Mouse (Mus musculus): ENCODE results near the gene Ino80. TPM values are rescaled to one million over a fixed set of nuclear protein-coding genes. Genes with fewer than 3 reads are reported as not detected.
A peak's percentile ranks its signal among the peaks of the same experiment; 100 is the strongest.

The Ino80 gene
- polyA plus RNA-seq, 1 experiment: 12.9 TPM

GRCm38 (mm10) chr2:119359721-119360291 lies 117.7 kb downstream of the Ino80 start:
- Histone ChIP-seq H3K4me1 (ENCODE audit: control insufficient read depth, insufficient read depth, low read length) (peaks cover 17% of the 10 kb centered on the region), H3K27ac (ENCODE audit: insufficient read depth, low read depth, low read length) (no peak overlapping the region), H3K4me3 (ENCODE audit: insufficient read depth, low read length) (no peak overlapping the region)
- TF ChIP-seq POLR2A (IDR thresholded peaks at IDR 0.05; ENCODE audit: borderline replicate concordance, low read depth, low read length) (no peak), CTCF (IDR thresholded peaks at IDR 0.05; ENCODE audit: low read depth, low read length) (no peak)

DNA sequence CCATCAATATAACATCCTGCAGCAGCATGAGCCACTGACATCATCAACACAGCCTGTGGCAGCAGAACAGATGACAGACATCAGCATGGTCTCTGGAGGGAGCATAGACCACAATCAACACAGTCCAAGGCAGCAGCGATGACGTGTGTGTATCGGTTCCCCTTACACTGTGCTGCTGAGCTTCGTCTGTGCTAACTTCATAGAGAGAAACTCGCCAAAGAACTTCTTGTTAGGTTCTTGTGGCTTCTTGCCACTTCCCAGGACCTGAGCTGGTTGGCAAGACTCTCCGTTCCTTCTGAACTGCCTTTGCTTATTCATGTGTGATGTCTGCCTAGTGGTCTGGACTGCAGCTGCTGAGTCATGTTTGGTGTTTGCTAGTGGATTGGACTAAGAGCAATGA lies 119.2 kb downstream of the Ino80 start:
- Histone ChIP-seq H3K27ac (ENCODE audit: insufficient read depth, low read depth, low read length) (no peak overlapping the region), H3K4me1 (ENCODE audit: control insufficient read depth, insufficient read depth, low read length) (peaks cover 17% of the 10 kb centered on the region), H3K4me3 (ENCODE audit: insufficient read depth, low read length) (no peak overlapping the region)
- TF ChIP-seq POLR2A (IDR thresholded peaks at IDR 0.05; ENCODE audit: borderline replicate concordance, low read depth, low read length): no peak
- TF ChIP-seq CTCF (IDR thresholded peaks at IDR 0.05; ENCODE audit: low read depth, low read length): no peak

GRCm38 (mm10) chr2:119356805-119357204 lies 120.7 kb downstream of the Ino80 start:
- Histone ChIP-seq H3K4me1 (ENCODE audit: control insufficient read depth, insufficient read depth, low read length) (peaks cover 17% of the 10 kb centered on the region), H3K4me3 (ENCODE audit: insufficient read depth, low read length) (no peak overlapping the region), H3K27ac (ENCODE audit: insufficient read depth, low read depth, low read length) (no peak overlapping the region)
- TF ChIP-seq POLR2A (IDR thresholded peaks at IDR 0.05; ENCODE audit: borderline replicate concordance, low read depth, low read length): no peak
- TF ChIP-seq CTCF (IDR thresholded peaks at IDR 0.05; ENCODE audit: low read depth, low read length): no peak

DNA sequence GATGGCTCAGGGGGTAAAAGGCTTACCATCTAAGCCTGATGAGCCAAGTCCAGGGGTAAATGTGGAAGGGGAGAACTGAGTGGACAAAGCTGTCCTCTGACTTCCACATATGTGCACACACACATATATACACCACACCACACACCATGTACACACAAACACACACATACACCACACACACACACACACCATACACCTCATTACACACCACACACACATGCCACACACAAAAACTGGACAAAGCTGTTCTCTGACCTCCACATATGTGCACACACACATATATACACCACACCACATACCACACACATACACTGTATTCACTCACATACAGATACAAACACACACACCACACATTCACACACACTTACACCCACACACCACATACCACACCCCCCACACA lies 121.2 kb downstream of the Ino80 start:
- Histone ChIP-seq H3K4me3 (ENCODE audit: insufficient read depth, low read length) (no peak overlapping the region), H3K27ac (ENCODE audit: insufficient read depth, low read depth, low read length) (no peak overlapping the region), H3K4me1 (ENCODE audit: control insufficient read depth, insufficient read depth, low read length) (peaks cover 17% of the 10 kb centered on the region)
- TF ChIP-seq POLR2A (IDR thresholded peaks at IDR 0.05; ENCODE audit: borderline replicate concordance, low read depth, low read length): no peak
- no peak for TF ChIP-seq CTCF (IDR thresholded peaks at IDR 0.05; ENCODE audit: low read depth, low read length)

DNA sequence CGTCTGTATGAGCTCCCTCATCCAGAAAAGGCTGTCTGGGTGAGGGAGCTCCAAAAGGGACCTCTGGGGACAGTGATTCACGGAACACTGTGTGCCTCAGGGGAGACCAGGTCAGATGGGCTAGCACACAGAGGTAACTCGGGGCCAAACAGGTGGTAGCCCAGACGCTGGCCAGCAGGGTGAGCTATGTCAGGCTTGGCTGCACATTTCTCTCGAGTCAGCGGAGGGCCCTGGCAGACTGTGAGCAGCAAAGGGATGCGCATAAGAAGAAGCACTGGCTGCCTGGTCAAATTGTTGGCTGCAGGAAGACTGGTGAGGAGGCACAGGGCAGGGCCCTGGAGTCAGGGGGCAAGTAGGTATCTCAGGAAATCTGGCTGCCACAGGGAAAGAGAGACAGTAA lies 121.8 kb downstream of the Ino80 start:
- Histone ChIP-seq H3K27ac (ENCODE audit: insufficient read depth, low read depth, low read length) (no peak overlapping the region), H3K4me1 (ENCODE audit: control insufficient read depth, insufficient read depth, low read length) (peaks cover 14% of the 10 kb centered on the region), H3K4me3 (ENCODE audit: insufficient read depth, low read length) (no peak overlapping the region)
- TF ChIP-seq POLR2A (IDR thresholded peaks at IDR 0.05; ENCODE audit: borderline replicate concordance, low read depth, low read length): no peak
- TF ChIP-seq CTCF (IDR thresholded peaks at IDR 0.05; ENCODE audit: low read depth, low read length): no peak

- Histone ChIP-seq H3K4me1 (ENCODE audit: control insufficient read depth, insufficient read depth, low read length) (peaks cover 14% of the 10 kb centered on the region), H3K4me3 (ENCODE audit: insufficient read depth, low read length) (no peak overlapping the region), H3K27ac (ENCODE audit: insufficient read depth, low read depth, low read length) (no peak overlapping the region)
- TF ChIP-seq CTCF (IDR thresholded peaks at IDR 0.05; ENCODE audit: low read depth, low read length) (no peak), POLR2A (IDR thresholded peaks at IDR 0.05; ENCODE audit: borderline replicate concordance, low read depth, low read length) (no peak)
Observed at GRCm38 (mm10) chr2:119355089-119355488, 122.4 kb downstream of the Ino80 start.

DNA sequence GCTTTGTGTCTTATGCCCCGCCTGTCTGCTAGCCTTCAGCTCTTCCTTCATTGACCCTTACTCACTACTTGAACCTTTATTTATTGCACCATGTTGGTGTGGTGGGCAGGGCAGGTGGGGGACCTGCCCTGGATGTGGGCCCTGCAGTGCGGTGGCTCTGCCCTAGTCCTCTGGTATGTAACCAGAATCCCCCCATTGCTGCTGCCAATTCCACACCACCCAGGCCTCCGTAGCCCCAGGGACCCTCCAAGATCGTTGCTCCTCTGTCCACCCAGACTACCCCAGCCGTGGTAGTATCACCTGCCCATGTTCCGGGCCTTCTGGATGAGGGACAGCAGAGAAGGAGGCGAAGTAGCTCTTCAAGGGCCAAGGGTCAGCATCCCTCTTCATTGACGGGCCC lies 123.8 kb downstream of the Ino80 start:
- Histone ChIP-seq H3K27ac (ENCODE audit: insufficient read depth, low read depth, low read length) (no peak overlapping the region), H3K4me1 (ENCODE audit: control insufficient read depth, insufficient read depth, low read length) (peaks cover 8% of the 10 kb centered on the region), H3K4me3 (ENCODE audit: insufficient read depth, low read length) (no peak overlapping the region)
- no peak for TF ChIP-seq POLR2A (IDR thresholded peaks at IDR 0.05; ENCODE audit: borderline replicate concordance, low read depth, low read length)
- TF ChIP-seq CTCF (IDR thresholded peaks at IDR 0.05; ENCODE audit: low read depth, low read length): no peak

DNA sequence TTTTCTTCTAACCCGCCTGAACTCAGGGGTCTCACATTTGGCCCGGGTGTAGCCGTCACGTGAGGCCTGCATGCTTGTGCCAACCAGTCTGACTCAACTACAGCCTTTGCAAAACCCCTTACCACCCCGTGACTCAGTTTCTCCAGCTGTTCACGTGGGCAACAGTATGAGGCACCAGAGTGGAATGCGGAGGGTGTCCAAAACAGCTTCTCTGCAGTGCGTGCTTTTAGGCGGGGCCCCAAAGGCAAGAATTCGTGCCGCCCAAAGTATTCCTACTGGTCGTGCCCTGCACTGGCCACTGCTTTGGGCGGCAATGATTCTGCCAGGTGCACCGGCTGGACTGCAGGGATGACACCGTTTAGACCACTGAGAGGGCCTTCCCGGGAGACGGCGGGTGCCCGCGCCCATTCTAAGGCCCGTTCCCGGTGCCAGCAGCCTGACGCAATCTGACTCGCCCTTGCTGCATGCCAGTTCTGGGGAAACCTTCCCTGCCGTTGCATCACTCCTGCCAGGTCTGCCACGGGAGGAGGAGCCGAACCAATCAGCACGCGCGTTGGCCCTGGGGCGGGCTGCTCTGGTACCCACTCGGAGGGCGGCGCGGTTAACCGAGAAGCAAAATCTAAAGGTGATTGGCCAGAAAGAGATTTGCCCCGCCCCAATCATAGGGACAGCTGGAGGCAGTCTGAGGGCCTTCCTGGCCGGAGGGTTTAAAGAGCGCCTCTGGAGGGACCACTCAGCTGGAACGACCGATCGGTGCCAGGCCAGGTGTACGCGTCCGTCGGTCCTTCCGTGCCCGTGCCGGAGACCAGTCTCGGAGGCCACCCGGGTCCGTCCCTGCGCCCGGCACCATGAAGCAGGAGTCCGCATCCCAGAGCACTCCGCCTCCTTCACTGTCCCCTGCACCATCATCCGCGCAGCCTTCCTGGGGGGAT lies 126.7 kb downstream of the Ino80 start, which contains the start of gene Chac1:
Chac1 (plus strand) TSS at position 675 of the 932 bp plus-strand sequence.
- peaks cover 4% of the 10 kb centered on the region; the same call in 1 of the 2 replicates for H3K4me1 ChIP-seq (ENCODE audit: control insufficient read depth, insufficient read depth, low read length)
- no peak for TF ChIP-seq POLR2A (IDR thresholded peaks at IDR 0.05; ENCODE audit: borderline replicate concordance, low read depth, low read length)
- TF ChIP-seq CTCF (IDR thresholded peaks at IDR 0.05; ENCODE audit: low read depth, low read length): no peak
- H3K4me3 ChIP-seq (ENCODE audit: insufficient read depth, low read length): peak within 1 kb of the TSS; percentile 46
- no peak within 1 kb of the TSS for H3K27ac ChIP-seq (ENCODE audit: insufficient read depth, low read depth, low read length)

DNA sequence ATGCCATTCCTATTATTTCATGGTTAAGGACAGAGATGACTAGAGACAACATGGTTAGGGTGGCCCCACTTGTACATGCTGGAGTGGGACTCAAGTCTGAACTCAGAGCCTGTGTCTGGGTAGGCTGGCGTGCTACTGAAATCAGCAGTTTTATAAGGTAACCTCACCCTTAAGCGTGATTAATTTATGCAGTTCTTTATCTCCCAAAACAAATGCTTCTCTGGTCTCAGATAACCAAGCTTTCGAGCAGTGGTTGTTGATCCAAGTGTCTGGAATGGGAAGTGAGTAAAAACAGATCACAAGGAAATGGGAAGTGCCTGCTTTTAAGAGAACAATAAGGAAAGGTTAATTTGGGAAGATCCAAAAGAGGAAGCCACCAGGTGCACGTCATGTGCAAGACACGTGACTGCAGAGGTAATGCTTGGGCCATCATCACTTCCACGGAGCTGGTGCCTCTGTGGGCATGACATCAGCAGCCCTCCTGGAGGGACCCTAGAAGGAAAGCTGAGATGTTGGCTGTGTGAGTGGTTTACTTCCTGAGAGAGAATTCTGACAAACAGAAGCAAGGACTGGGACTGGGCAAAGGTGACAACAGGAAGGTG lies 132.8 kb downstream of the Ino80 start:
- no peak overlapping the region for H3K4me3 ChIP-seq (ENCODE audit: insufficient read depth, low read length)
- peaks cover 6% of the 10 kb centered on the region for H3K4me1 ChIP-seq (ENCODE audit: control insufficient read depth, insufficient read depth, low read length)
- TF ChIP-seq POLR2A (IDR thresholded peaks at IDR 0.05; ENCODE audit: borderline replicate concordance, low read depth, low read length) (no peak), CTCF (IDR thresholded peaks at IDR 0.05; ENCODE audit: low read depth, low read length) (no peak)
- no peak overlapping the region for H3K27ac ChIP-seq (ENCODE audit: insufficient read depth, low read depth, low read length)
